Mouse (Mus musculus) limb, embryonic 11.5 days (tissue): ENCODE measurements around the gene Gper1. TPM values are rescaled to one million over a fixed set of nuclear protein-coding genes. Genes with fewer than 3 reads are reported as not detected.

Experiments used
- ATAC-seq: fragments of 200-750 bp; cut with Nextera tagmentation; 2 replicates; pipeline ENCODE4 v1.8.0; 2017; ENCODE audit warnings: low read depth; ENCODE audit not compliant: insufficient number of reproducible peaks, low FRiP score, low TSS enrichment
- DNase-seq: peaks from one replicate; pipeline ENCODE4 v3.0.0-alpha.2; 2015; ENCODE audit warnings: low spot score
- H3K27ac ChIP-seq: fragments of 300-500 bp; sonication (generic); replicated peaks from 2 replicates; pipeline ENCODE4 v1.5.1; 2014; ENCODE audit warnings: low read depth, mild to moderate bottlenecking, low read length
- H3K27me3 ChIP-seq: fragments of 300-500 bp; sonication (generic); 2 replicates; pipeline ENCODE4 v1.6.1; 2014; ENCODE audit warnings: mild to moderate bottlenecking, low read length, mixed read lengths; ENCODE audit not compliant: control insufficient read depth, insufficient read depth
- H3K36me3 ChIP-seq: fragments of 300-500 bp; sonication (generic); 2 replicates; pipeline ENCODE4 v1.6.1; 2014; ENCODE audit warnings: mild to moderate bottlenecking, low read length, moderate library complexity, mixed read lengths; ENCODE audit not compliant: control insufficient read depth, insufficient read depth
- H3K4me1 ChIP-seq: fragments of 300-500 bp; sonication (generic); 2 replicates; pipeline ENCODE4 v1.6.1; 2014; ENCODE audit warnings: low read length, mixed read lengths; ENCODE audit not compliant: control insufficient read depth, insufficient read depth
- H3K4me2 ChIP-seq: fragments of 300-500 bp; sonication (generic); 2 replicates; pipeline ENCODE4 v1.6.1; 2014; ENCODE audit warnings: low read depth, mild to moderate bottlenecking, moderate library complexity; ENCODE audit not compliant: severe bottlenecking
- H3K4me3 ChIP-seq: fragments of 300-500 bp; sonication (generic); 2 replicates; pipeline ENCODE4 v1.5.1; 2014; ENCODE audit warnings: low read depth, low read length
- H3K9ac ChIP-seq: fragments of 300-500 bp; sonication (generic); 2 replicates; pipeline ENCODE4 v1.6.1; 2014; ENCODE audit warnings: mild to moderate bottlenecking, low read length
- H3K9me3 ChIP-seq: fragments of 300-500 bp; sonication (generic); 2 replicates; pipeline ENCODE4 v1.6.1; 2016; ENCODE audit warnings: low read length; ENCODE audit not compliant: control insufficient read depth
- WGBS: fragments of 180-500 bp; shearing (Covaris S2); extraction: QIAGEN DNeasy Blood & Tissue Kit; methylation state at CpG from one replicate; pipeline ENCODE4 v1.1.7; 2014; 5-methylcytosine and 5-hydroxymethylcytosine counted together
- polyA plus RNA-seq: library from polyadenylated mRNA; unstranded; fragments of >200 nt; fragmentation: Nextera tagmentation; extraction: Ambion mirVana; gene quantifications from 2 replicates; pipeline ENCODE4 v1.2.1, GENCODE M21; 2014

The Gper1 gene
- polyA plus RNA-seq, 1 experiment from 2014 or later = 0.80 TPM

DNA sequence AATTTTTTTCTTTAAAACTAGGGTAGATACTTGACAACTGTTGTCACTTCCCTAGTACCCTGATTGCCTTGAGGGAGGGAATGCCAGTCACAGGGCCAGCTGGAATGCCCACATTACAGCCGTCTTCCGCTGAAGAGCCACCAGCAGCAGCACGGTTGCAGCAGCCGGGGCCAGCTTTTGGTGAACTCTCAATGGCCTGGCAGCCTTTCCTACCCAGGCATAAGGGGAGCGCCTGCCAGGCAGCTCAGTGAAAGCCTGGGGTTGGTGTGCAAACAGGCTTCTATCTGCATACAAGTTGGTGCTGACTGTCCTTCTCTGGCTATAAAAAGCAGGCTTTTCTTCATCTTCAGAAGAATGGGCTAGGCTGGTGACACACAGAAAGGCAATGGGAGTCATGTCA is 17.5 kb downstream of the Gper1 start:
- no peak overlapping the region for H3K9ac ChIP-seq
- no peak overlapping the region for H3K27ac ChIP-seq
- H3K4me3 ChIP-seq = no peak overlapping the region
- no peaks in the 10 kb centered on the region for H3K9me3 ChIP-seq
- H3K36me3 ChIP-seq = no peaks in the 10 kb centered on the region
- H3K4me1 ChIP-seq = no peaks in the 10 kb centered on the region
- no peak for ATAC-seq
- H3K27me3 ChIP-seq = no peaks in the 10 kb centered on the region
- DNase-seq = no peak
- no peak overlapping the region for H3K4me2 ChIP-seq
- WGBS = 94% methylated on average over 5 of the region's 5 CpGs

GRCm38 (mm10) chr5:139440926-139441725 is 18.2 kb downstream of the Gper1 start:
- WGBS = 93% methylated on average over 11 of the region's 11 CpGs
- DNase-seq = no peak

GRCm38 (mm10) chr5:139441726-139442018 is 18.7 kb downstream of the Gper1 start:
- Histone ChIP-seq H3K27me3 (no peaks in the 10 kb centered on the region), H3K4me1 (no peaks in the 10 kb centered on the region), H3K9me3 (no peaks in the 10 kb centered on the region), H3K4me3 (no peak overlapping the region), H3K9ac (no peak overlapping the region), H3K27ac (no peak overlapping the region), H3K4me2 (no peak overlapping the region), H3K36me3 (no peaks in the 10 kb centered on the region)
- no peak for ATAC-seq
- DNase-seq = no peak
- 94% methylated on average over 2 of the region's 2 CpGs for WGBS

More at GRCm38 (mm10) chr5:139440926-139441725, 18.2 kb downstream of the Gper1 start:
- Histone ChIP-seq H3K9me3 (no peaks in the 10 kb centered on the region), H3K4me1 (no peaks in the 10 kb centered on the region), H3K36me3 (no peaks in the 10 kb centered on the region), H3K27me3 (no peaks in the 10 kb centered on the region), H3K9ac (no peak overlapping the region), H3K27ac (no peak overlapping the region), H3K4me2 (no peak overlapping the region), H3K4me3 (no peak overlapping the region)
- ATAC-seq = no peak

GRCm38 (mm10) chr5:139442428-139442827 is 19.5 kb downstream of the Gper1 start:
- no peak overlapping the region for H3K4me2 ChIP-seq
- DNase-seq (no peak), ATAC-seq (no peak)
- no peak overlapping the region for H3K27ac ChIP-seq
- H3K9me3 ChIP-seq = no peaks in the 10 kb centered on the region
- no peaks in the 10 kb centered on the region for H3K27me3 ChIP-seq
- no peak overlapping the region; the same call in 1 of the 2 replicates for H3K9ac ChIP-seq
- no peak overlapping the region for H3K4me3 ChIP-seq
- 89% methylated on average over 12 of the region's 12 CpGs for WGBS
- H3K4me1 ChIP-seq = no peaks in the 10 kb centered on the region
- no peaks in the 10 kb centered on the region for H3K36me3 ChIP-seq

DNA sequence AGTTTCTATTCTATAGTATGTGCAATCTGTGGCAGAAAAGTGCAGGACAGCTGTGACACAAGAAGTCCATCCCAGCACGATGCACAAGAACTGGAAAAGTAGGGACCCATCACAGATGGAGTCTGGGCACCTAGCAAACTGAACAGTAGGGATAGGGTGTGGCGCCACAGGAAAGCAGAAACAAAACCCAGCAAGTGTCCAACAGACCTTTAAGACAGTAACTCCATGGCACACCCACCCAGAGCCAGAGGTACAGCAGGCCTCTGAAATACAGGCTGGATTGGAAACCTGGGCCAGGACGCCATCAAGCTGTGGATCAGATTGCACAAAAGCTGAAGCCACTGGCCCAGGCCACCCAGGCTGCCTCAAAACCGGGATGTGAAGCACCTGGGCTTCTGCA is 20.0 kb downstream of the Gper1 start:
- Histone ChIP-seq H3K9ac (no peak overlapping the region), H3K27me3 (no peaks in the 10 kb centered on the region), H3K36me3 (no peaks in the 10 kb centered on the region), H3K4me1 (no peaks in the 10 kb centered on the region), H3K4me2 (no peak overlapping the region), H3K9me3 (no peaks in the 10 kb centered on the region), H3K27ac (no peak overlapping the region), H3K4me3 (no peak overlapping the region)
- 74% methylated on average over 4 of the region's 4 CpGs for WGBS
- no peak for DNase-seq
- ATAC-seq = no peak

DNA sequence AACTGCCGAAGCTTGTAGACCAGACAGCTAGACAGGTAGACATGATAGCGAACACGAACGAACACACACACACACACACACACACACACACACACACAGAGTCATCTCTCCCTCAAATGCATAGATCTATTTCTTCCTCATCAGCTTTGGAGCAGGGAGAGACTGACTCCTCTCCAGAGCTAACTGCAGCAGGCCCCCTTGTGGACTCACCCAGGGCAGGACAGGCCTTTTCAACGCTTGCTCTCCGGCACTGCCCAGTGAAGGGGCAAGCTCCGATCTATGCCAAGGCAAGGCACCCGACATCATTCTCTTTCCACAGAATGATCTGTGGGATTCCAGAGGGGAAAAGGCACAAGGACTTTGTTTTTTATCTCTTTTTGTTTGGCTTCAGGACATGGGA is 22.3 kb downstream of the Gper1 start:
- 91% methylated on average over 8 of the region's 8 CpGs for WGBS
- Histone ChIP-seq H3K27ac (no peak overlapping the region), H3K4me2 (no peak overlapping the region), H3K9me3 (no peaks in the 10 kb centered on the region), H3K4me3 (no peak overlapping the region), H3K36me3 (no peaks in the 10 kb centered on the region), H3K27me3 (no peaks in the 10 kb centered on the region), H3K9ac (no peak overlapping the region), H3K4me1 (no peaks in the 10 kb centered on the region)
- DNase-seq = no peak
- no peak for ATAC-seq

- no peaks in the 10 kb centered on the region for H3K9me3 ChIP-seq
- no peak overlapping the region for H3K9ac ChIP-seq
- no peaks in the 10 kb centered on the region for H3K27me3 ChIP-seq
- H3K27ac ChIP-seq = no peak overlapping the region
- no peaks in the 10 kb centered on the region for H3K4me1 ChIP-seq
- ATAC-seq (no peak), DNase-seq (no peak)
- 75% methylated on average over 6 of the region's 6 CpGs for WGBS
- H3K36me3 ChIP-seq = no peaks in the 10 kb centered on the region
- no peak overlapping the region for H3K4me3 ChIP-seq
- no peak overlapping the region for H3K4me2 ChIP-seq
Observed at GRCm38 (mm10) chr5:139448025-139448424, 25.1 kb downstream of the Gper1 start.

DNA sequence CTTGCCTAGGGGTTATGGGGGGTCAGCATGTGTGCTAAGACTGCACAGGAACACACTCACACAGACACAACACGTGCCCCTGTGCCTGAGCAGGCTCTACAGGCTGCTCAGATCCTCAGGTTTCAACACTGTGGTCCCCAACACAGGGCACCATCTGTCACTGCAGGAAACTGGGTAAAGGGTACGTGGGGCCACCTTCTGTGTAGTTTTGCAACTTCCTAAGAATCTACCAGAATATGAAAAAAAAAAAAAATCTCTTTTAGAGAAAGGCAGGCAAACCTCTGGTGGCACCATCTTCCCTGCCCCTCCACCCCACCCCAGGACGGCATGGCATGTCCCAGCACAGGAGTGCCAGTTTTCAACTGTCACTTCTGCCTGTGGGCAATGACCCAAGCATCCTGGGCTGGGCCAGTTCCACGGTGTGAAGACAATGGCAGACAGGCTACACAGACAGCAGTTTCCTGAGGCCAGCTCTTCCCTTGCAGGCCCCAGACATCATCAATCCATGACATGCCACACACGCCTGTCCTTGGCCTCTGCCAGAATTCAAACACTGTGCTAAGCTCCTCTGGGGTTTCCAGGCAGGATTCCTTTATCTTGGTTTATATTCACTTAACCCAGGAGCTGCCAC is 26.3 kb downstream of the Gper1 start:
- WGBS = 73% methylated on average over 5 of the region's 5 CpGs
- Histone ChIP-seq H3K27me3 (no peaks in the 10 kb centered on the region), H3K4me2 (no peak overlapping the region), H3K4me1 (no peaks in the 10 kb centered on the region), H3K4me3 (no peak overlapping the region), H3K9me3 (no peaks in the 10 kb centered on the region), H3K36me3 (no peaks in the 10 kb centered on the region), H3K27ac (no peak overlapping the region), H3K9ac (no peak overlapping the region)
- ATAC-seq = no peak
- no peak for DNase-seq
